ENCODE assay signal across 19 mouse cellular contexts in genomic region chr11:45262198-45262597, GRCm38 (mm10).
"Had no signal": no experiment of that assay in that cellular context is flagged by ENCODE, and none has a peak within 500 bp of the region (broad histone marks: within the 10 kb centered on the region; RNA-seq: fewer than 3 reads in every experiment).

No protein-coding gene starts in this region.

- H3K36me3 ChIP-seq: midbrain, embryonic 12.5 days; midbrain, embryonic 15.5 days; neural tube, embryonic 12.5 days had no signal

- DNase-seq: kidney, adult 2 months; kidney, postnatal 25 days; layer of hippocampus, adult 9-11 months; liver, postnatal 0 days; lung, embryonic 14.5 days; retina, postnatal 1 day; thymus, adult 2 months; thymus, postnatal 14 days; thymus, postnatal 4 days had no signal

- H3K27me3 ChIP-seq: midbrain, embryonic 12.5 days; midbrain, embryonic 15.5 days; neural tube, embryonic 12.5 days had no signal

- H3K27ac ChIP-seq: kidney, postnatal 0 days; layer of hippocampus, adult 2 months; liver, embryonic 14.5 days; macrophage; midbrain, embryonic 12.5 days; midbrain, embryonic 15.5 days; neural tube, embryonic 12.5 days; stomach, postnatal 0 days had no signal

- H3K9ac ChIP-seq: liver, embryonic 14.5 days; liver, postnatal 0 days; lung, embryonic 14.5 days; midbrain, embryonic 12.5 days; midbrain, embryonic 15.5 days; neural tube, embryonic 12.5 days had no signal

- H3K4me2 ChIP-seq: liver, embryonic 11.5 days; lung, embryonic 14.5 days; midbrain, embryonic 12.5 days; midbrain, embryonic 15.5 days; neural tube, embryonic 12.5 days had no signal

- H3K4me3 ChIP-seq: layer of hippocampus, adult 2 months; midbrain, embryonic 12.5 days; midbrain, embryonic 15.5 days; neural tube, embryonic 12.5 days had no signal

- ATAC-seq: liver, postnatal 0 days; lung, postnatal 0 days; midbrain, embryonic 15.5 days had no signal

- H3K9me3 ChIP-seq: midbrain, embryonic 12.5 days; midbrain, embryonic 15.5 days; neural tube, embryonic 12.5 days had no signal

- H3K4me1 ChIP-seq: midbrain, embryonic 12.5 days; midbrain, embryonic 15.5 days; neural tube, embryonic 12.5 days had no signal
